Mouse (Mus musculus) thymus, adult 2 months (tissue): ENCODE measurements around the gene Zfyve28.

Source experiments
- CTCF ChIP-seq: fragments of 200-500 bp; IDR thresholded peaks from 2 replicates; pipeline ENCODE4 v1.5.1; 2012; ENCODE audit warnings: mild to moderate bottlenecking, control low read depth, low read length, moderate library complexity, borderline replicate concordance; ENCODE audit not compliant: control insufficient read depth, poor library complexity, insufficient read depth; ENCODE audit errors: extremely low read depth
- POLR2A ChIP-seq: fragments of 200-500 bp; IDR thresholded peaks from 2 replicates; pipeline ENCODE4 v1.6.1; 2012; ENCODE audit warnings: mild to moderate bottlenecking, low read length, control low read depth, moderate library complexity; ENCODE audit not compliant: control insufficient read depth, poor library complexity, insufficient read depth; ENCODE audit errors: extremely low read depth

DNA sequence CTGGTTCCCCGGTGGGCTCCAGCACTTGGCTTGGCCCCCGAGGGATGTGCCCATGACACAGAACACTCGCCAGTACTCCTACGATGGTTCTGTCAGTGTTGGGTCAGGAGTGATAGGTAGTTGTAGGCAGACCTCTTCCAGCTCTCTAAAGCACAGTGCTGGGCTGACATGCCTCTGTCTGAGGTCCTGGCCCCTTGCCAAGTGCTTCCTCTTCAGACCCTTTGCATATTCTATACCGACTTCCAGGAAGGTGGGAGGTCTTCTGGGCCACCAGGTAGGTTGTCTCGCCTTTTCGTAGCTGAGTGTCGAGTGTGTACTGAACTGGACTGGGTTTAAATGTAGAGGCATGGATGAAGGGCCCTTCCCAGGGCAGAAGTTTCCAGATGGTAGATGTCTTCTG, 74.6 kb downstream of the Zfyve28 start:
- no peak for TF ChIP-seq CTCF
- no peak for TF ChIP-seq POLR2A
